Mouse (Mus musculus) ovary, postnatal 10 days (tissue): ENCODE measurements around the gene Nr5a2.
"Not testable (repeated sequence)": the region's sequence is repeated elsewhere in the genome, so short reads cannot be mapped to it uniquely, and the experiment has no call there.

Source experiments
- DNase-seq: peaks from one replicate; pipeline ENCODE4 v3.0.0; 2022; ENCODE audit warnings: low spot score

Gene Nr5a2

GRCm38 (mm10) chr1:136840512-136840911, 119.7 kb downstream of the Nr5a2 start:
- DNase-seq, result no peak

- no peak for DNase-seq
These were observed 121.0 kb downstream of the Nr5a2 start for GRCm38 (mm10) chr1:136839202-136839601.

GRCm38 (mm10) chr1:136832305-136833152, 127.7 kb downstream of the Nr5a2 start:
- DNase-seq, result no peak

GRCm38 (mm10) chr1:136830992-136831391, 129.3 kb downstream of the Nr5a2 start:
- DNase-seq, result no peak

GRCm38 (mm10) chr1:136829931-136830330, 130.3 kb downstream of the Nr5a2 start:
- no peak for DNase-seq

- DNase-seq, result no peak
These were observed 136.4 kb downstream of the Nr5a2 start for GRCm38 (mm10) chr1:136823897-136824296.

- DNase-seq, result no peak
These were observed 159.6 kb downstream of the Nr5a2 start for GRCm38 (mm10) chr1:136800625-136801024.

GRCm38 (mm10) chr1:136796361-136797090, 163.7 kb downstream of the Nr5a2 start:
- no peak for DNase-seq

GRCm38 (mm10) chr1:136792957-136793883, 167.0 kb downstream of the Nr5a2 start:
- not testable (repeated sequence) for DNase-seq
